Mouse (Mus musculus) kidney, adult 2 months (tissue): ENCODE measurements around the gene Usp46.

Experiments used
- CTCF ChIP-seq: fragments of 200-500 bp; conservative IDR thresholded peaks from 2 replicates; pipeline ENCODE4 v1.5.1; 2011; ENCODE audit warnings: low read depth, mild to moderate bottlenecking, control low read depth, low read length, moderate library complexity, mixed read lengths; ENCODE audit not compliant: insufficient read depth, insufficient read length
- POLR2A ChIP-seq: fragments of 200-500 bp; IDR thresholded peaks from one replicate; pipeline ENCODE4 v1.6.1; 2011; ENCODE audit warnings: low read depth, low read length, control low read depth

DNA sequence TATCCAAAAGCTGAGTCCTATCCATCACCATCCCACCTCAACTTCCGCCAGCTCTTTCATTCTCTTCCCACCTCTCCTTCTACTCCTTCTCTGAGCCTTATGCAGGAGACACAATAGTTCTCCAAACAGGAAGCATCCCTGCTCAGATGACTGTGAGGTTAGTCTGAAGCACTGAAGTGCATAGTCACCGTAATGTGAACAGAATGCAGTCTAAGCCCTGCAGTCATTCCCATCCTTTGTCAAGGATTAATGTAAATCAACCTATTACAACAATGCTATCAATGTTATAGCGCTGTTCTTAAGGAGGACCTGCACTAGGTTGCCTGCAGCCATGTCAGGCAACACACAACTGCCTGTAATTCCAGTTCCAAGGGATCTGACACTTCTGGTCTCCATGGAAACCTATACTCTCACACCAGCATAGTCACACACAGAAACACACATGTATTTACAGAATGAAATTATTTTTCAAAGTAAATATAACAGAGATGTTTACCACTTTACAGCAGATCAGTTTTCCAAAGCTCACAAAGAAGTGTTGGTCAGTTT, 115.1 kb downstream of the Usp46 start:
- no peak for TF ChIP-seq POLR2A
- TF ChIP-seq CTCF = no peak
